Mouse (Mus musculus) testis, adult 2 months (tissue): ENCODE data around the gene Orc3. TPM values are rescaled to one million over a fixed set of nuclear protein-coding genes. Genes with fewer than 3 reads are reported as not detected.
"Not testable (repeated sequence)": the region's sequence is repeated elsewhere in the genome, so short reads cannot be mapped to it uniquely, and the experiment has no call there.

Experiments
- H3K27ac ChIP-seq: fragments of 200-500 bp; 2 replicates; pipeline ENCODE4 v1.5.1; 2012; ENCODE audit warnings: low read depth, low read length; ENCODE audit not compliant: control insufficient read depth, insufficient read depth
- H3K27me3 ChIP-seq: fragments of 200-500 bp; 2 replicates; pipeline ENCODE4 v1.6.1; 2012; ENCODE audit warnings: mild to moderate bottlenecking, low read length, moderate library complexity; ENCODE audit not compliant: control insufficient read depth, insufficient read depth
- H3K36me3 ChIP-seq: fragments of 200-500 bp; 2 replicates; pipeline ENCODE4 v1.6.1; 2012; ENCODE audit warnings: mild to moderate bottlenecking, low read length; ENCODE audit not compliant: control insufficient read depth, insufficient read depth
- H3K4me1 ChIP-seq: fragments of 200-500 bp; 2 replicates; pipeline ENCODE4 v1.6.1; 2012; ENCODE audit warnings: low read length; ENCODE audit not compliant: control insufficient read depth, insufficient read depth
- H3K4me3 ChIP-seq: fragments of 200-500 bp; 2 replicates; pipeline ENCODE4 v1.5.1; 2012; ENCODE audit warnings: low read depth, mild to moderate bottlenecking, low read length, moderate library complexity, mixed read lengths; ENCODE audit not compliant: control insufficient read depth
- CTCF ChIP-seq: fragments of 200-500 bp; IDR thresholded peaks from 2 replicates; pipeline ENCODE4 v1.5.1; 2012; ENCODE audit warnings: low read depth, mild to moderate bottlenecking, inconsistent platforms, low read length, moderate library complexity; ENCODE audit not compliant: control insufficient read depth, insufficient read depth, insufficient replicate concordance
- POLR2A ChIP-seq: fragments of 200-500 bp; IDR thresholded peaks from 2 replicates; pipeline ENCODE4 v1.6.1; 2012; ENCODE audit warnings: low read depth, mild to moderate bottlenecking, inconsistent platforms, low read length, moderate library complexity; ENCODE audit not compliant: control insufficient read depth
- polyA plus RNA-seq: library from polyadenylated mRNA; depleted of rRNA; stranded (reverse); fragments of >200 nt; gene quantifications from 2 replicates; pipeline ENCODE4 v1.2.3, GENCODE M21; 2012

Orc3 gene
- polyA plus RNA-seq, 1 experiment = 14.1 TPM

DNA sequence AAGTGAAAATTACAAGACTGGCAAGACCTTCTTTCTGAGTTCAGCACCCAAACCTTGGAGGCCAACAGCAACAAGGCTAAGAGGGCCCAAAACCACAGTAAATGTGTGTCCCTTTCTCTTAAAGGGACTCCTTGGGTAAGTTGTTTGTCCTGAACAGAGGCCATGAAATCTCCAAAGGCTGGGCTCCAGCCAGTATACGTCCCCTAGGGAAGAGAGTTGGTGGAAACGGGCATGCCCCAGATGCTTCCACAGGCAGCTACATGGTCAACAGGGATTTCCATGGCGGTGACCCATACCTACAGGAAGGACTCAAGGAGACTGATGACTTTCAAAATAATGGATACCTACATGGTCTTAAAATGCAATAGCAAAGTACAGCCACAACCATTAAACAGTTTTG, 31.3 kb downstream of the Orc3 start:
- Histone ChIP-seq H3K4me3 (no peak overlapping the region), H3K27ac (no peak overlapping the region), H3K27me3 (no peaks in the 10 kb centered on the region), H3K4me1 (no peaks in the 10 kb centered on the region; the same call in 1 of the 2 replicates), H3K36me3 (no peaks in the 10 kb centered on the region)
- TF ChIP-seq CTCF (no peak), POLR2A (no peak)

DNA sequence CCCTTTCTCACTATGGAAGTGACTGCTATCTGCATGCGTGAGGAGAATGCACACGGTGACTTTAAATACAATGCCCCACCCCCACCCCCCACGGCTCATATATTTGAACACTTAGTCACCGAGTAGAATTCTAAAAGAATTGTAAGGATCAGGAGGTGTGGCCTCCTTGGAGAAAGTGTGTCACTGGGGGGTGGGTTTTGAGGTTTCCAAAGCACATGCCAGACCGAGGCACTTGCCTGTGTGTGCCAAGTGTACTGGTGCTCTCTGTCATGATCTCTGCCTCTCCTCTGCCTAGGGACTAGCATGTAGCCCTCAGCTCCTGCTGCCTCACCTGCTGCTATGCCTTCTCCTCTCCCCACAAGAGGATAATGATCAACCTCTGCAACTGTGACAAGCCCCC, 32.3 kb downstream of the Orc3 start:
- H3K4me1 ChIP-seq = no peaks in the 10 kb centered on the region; the same call in 1 of the 2 replicates
- H3K36me3 ChIP-seq = no peaks in the 10 kb centered on the region
- no peaks in the 10 kb centered on the region for H3K27me3 ChIP-seq
- H3K27ac ChIP-seq = no peak overlapping the region
- TF ChIP-seq CTCF (no peak), POLR2A (no peak)
- no peak overlapping the region for H3K4me3 ChIP-seq

DNA sequence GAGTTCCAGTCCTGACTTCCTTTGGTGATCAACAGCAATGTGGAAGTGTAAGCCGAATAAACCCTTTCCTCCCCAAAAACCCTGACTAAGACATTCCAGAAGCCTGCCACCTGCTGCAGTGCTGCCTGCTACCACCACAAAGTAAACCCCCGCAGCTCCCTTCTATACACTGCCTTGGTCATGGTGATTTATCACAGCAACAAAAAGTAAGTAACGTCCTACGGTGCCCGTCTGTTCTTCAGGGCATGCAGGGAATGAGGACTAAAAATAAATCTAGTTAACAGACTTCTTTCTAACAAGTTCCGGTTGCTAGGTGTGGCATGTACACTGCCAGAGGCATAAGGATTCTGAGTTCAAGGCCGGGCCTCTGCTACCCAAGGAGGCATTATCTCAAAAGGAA, 32.8 kb downstream of the Orc3 start:
- no peak overlapping the region for H3K27ac ChIP-seq
- no peak overlapping the region for H3K4me3 ChIP-seq
- no peaks in the 10 kb centered on the region for H3K36me3 ChIP-seq
- H3K4me1 ChIP-seq = no peaks in the 10 kb centered on the region
- no peak for TF ChIP-seq POLR2A
- no peak for TF ChIP-seq CTCF
- H3K27me3 ChIP-seq = no peaks in the 10 kb centered on the region

DNA sequence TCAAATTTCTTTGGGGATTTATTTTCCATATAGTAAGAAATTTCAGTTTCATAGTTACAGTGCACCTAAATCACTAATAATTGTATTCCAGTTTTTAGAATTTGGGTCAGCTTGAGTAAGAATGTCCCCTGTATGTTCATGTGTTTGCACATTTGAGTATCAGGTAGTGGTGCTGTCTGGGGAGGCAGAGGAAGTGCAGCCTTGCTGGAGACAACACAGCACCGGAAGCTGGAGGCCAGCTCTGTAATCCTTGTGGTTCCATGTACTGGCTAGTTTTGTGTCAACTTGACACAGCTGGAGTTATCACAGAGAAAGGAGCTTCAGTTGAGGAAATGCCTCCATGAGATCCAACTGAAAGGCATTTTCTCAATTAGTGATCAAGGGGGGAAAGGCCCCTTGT, 33.3 kb downstream of the Orc3 start:
- not testable (repeated sequence) for H3K4me1 ChIP-seq, H3K36me3 ChIP-seq, H3K27me3 ChIP-seq, H3K27ac ChIP-seq, H3K4me3 ChIP-seq

DNA sequence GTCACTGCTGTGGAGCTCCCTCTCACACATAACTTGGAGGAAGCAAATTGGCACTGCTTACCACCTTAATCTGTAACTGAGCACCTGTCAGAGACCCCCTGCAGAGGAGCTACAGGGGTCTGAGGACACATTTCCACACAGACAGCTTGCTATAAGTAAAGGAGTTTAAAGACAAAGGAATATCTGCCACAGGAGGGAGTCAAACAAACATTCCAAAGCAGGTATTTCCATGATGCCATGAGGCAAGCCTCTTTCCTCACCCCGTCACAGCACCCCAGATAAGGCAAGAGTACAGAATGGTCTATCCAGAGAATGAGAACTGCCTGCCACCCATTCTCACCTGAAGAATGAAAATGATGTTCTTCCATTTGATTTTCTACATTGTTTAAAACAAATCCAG, 35.5 kb downstream of the Orc3 start:
- Histone ChIP-seq H3K27ac (no peak overlapping the region), H3K36me3 (no peaks in the 10 kb centered on the region), H3K4me1 (no peaks in the 10 kb centered on the region), H3K4me3 (no peak overlapping the region), H3K27me3 (no peaks in the 10 kb centered on the region)
- TF ChIP-seq POLR2A = no peak
- no peak for TF ChIP-seq CTCF

DNA sequence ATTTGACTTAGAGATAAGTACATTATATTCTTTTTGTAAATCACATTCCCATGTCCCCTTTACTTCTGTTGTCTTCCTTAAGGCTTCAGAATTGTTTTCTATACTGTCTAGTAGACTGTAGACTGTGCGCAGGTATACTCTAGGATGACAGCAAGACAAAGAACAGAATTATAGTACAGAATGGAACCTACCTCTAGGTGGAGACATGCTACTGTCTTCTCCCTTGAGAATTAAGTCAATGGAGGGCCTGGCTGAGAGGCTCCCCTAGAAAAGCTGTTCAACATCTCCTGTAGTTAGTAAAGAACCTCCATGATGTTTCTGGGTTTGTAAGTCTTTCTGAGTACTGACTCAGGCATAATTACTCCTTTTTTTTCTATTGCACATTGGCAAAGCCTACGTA, 37.7 kb downstream of the Orc3 start:
- Histone ChIP-seq H3K4me1 (no peaks in the 10 kb centered on the region), H3K27ac (no peak overlapping the region), H3K36me3 (no peaks in the 10 kb centered on the region), H3K27me3 (no peaks in the 10 kb centered on the region), H3K4me3 (no peak overlapping the region)
- TF ChIP-seq CTCF (no peak), POLR2A (no peak)

DNA sequence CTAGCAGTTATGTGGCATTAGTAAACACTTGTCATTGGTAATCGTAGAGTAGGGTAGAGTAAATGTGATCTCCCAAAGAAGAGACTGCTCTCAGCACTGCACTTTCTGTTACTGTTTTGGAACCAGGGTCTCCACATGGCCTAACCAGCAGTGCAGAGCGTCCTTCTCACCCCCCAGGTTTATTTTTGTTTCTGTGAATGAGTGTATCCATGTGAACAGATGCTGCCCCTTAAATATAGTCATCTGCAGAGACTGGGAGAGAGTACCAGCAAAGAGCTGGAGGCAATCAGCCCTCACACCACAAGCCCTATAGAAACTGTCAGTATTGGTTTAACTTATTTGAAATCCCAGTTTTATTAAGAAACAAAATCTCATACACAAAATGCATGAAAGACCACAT, 41.9 kb downstream of the Orc3 start:
- no peaks in the 10 kb centered on the region for H3K4me1 ChIP-seq
- no peaks in the 10 kb centered on the region for H3K36me3 ChIP-seq
- no peak overlapping the region for H3K27ac ChIP-seq
- H3K27me3 ChIP-seq = no peaks in the 10 kb centered on the region
- TF ChIP-seq CTCF (no peak), POLR2A (no peak)
- H3K4me3 ChIP-seq = no peak overlapping the region

DNA sequence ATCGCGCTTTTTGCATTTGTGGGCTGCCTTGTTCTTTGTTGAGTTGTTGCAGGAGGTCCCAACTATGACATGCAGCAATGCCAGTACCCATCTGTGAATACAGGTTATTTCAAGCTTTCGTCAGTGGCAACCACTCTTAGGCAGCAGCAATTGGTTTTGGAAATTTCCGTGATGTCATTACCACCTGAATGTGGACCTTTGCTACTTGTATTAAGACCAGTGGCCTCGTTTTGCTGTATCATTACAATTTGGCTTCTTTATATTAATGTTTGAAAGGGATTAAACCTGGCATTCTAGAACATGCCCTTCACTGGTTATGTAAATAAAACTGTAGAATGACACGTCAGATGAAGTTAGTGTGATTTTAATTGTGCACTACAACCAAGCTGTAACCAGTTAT, 48.5 kb downstream of the Orc3 start:
- no peaks in the 10 kb centered on the region for H3K4me1 ChIP-seq
- TF ChIP-seq CTCF = no peak
- TF ChIP-seq POLR2A = no peak
- no peak overlapping the region for H3K27ac ChIP-seq
- no peaks in the 10 kb centered on the region for H3K27me3 ChIP-seq
- no peak overlapping the region for H3K4me3 ChIP-seq
- no peaks in the 10 kb centered on the region for H3K36me3 ChIP-seq
